In genomic region chr1:88297480-88298258, GRCm38 (mm10) we compare ENCODE assay signal across 17 mouse cellular contexts. TPM values are rescaled to one million over a fixed set of nuclear protein-coding genes. Genes with fewer than 3 reads are reported as not detected.
DNase-seq lines count a peak whose midpoint lies in the region; ATAC-seq and TF ChIP-seq lines count a peak whose summit lies in the region.
"Had no signal": no experiment of that assay in that cellular context is flagged by ENCODE, and none has a peak within 500 bp of the region (broad histone marks: within the 10 kb centered on the region; RNA-seq: fewer than 3 reads in every experiment).

No protein-coding gene starts in this region.

- no peak overlapping the region for H3K4me2 ChIP-seq in embryonic facial prominence, embryonic 14.5 days (ENCODE audit: low read depth, low read length)
- H3K4me2 ChIP-seq: embryonic facial prominence, embryonic 13.5 days; forebrain, embryonic 13.5 days had no signal

- H3K27me3 ChIP-seq in kidney, adult 2 months (replicated peaks; ENCODE audit: control insufficient read depth, insufficient read depth, low read length): no peaks in the 10 kb centered on the region
- H3K27me3 ChIP-seq in embryonic facial prominence, embryonic 14.5 days (replicated peaks; ENCODE audit: control insufficient read depth, insufficient read depth, low read length): no peaks in the 10 kb centered on the region
- H3K27me3 ChIP-seq: embryonic facial prominence, embryonic 13.5 days; forebrain, embryonic 13.5 days had no signal

- no peaks in the 10 kb centered on the region for H3K36me3 ChIP-seq in kidney, adult 2 months (ENCODE audit: control insufficient read depth, insufficient read depth, low read length)
- H3K36me3 ChIP-seq in embryonic facial prominence, embryonic 14.5 days (ENCODE audit: control insufficient read depth, insufficient read depth, low read length): no peaks in the 10 kb centered on the region
- H3K36me3 ChIP-seq: embryonic facial prominence, embryonic 13.5 days had no signal

- H3K4me1 ChIP-seq in kidney, adult 2 months (ENCODE audit: control insufficient read depth, insufficient read depth, low read length): no peaks in the 10 kb centered on the region
- no peaks in the 10 kb centered on the region for H3K4me1 ChIP-seq in embryonic facial prominence, embryonic 14.5 days (ENCODE audit: control insufficient read depth, insufficient read depth, low read length)
- H3K4me1 ChIP-seq: embryonic facial prominence, embryonic 13.5 days; forebrain, embryonic 13.5 days had no signal

- peak; percentile 10 for DNase-seq in kidney, adult 2 months
- no peak for DNase-seq in kidney, postnatal 36 days
- DNase-seq in 416B (ENCODE audit: low read depth) (peak; percentile 4), A20 (ENCODE audit: low read depth, low spot score) (peak; percentile 19)
- DNase-seq in embryonic facial prominence, embryonic 14.5 days (ENCODE audit: low spot score): peak; percentile 4
- no peak for DNase-seq in spleen, adult 18-20 months
- no peak for DNase-seq in cerebellum, postnatal 10 days
- DNase-seq in T-cell, adult 2 months (ENCODE audit: low spot score): no peak
- DNase-seq: cerebellum, adult 9-10 months; gastrocnemius, postnatal 14 days; thymus, adult 18-20 months had no signal

- H3K4me3 ChIP-seq in kidney, adult 2 months (ENCODE audit: insufficient read depth, low read depth, low read length): no peak overlapping the region
- H3K4me3 ChIP-seq in embryonic facial prominence, embryonic 14.5 days (ENCODE audit: low read depth, low read length): no peak overlapping the region
- H3K4me3 ChIP-seq: embryonic facial prominence, embryonic 13.5 days; forebrain, embryonic 13.5 days; layer of hippocampus, adult 2 months had no signal

- H3K9me3 ChIP-seq in embryonic facial prominence, embryonic 14.5 days (ENCODE audit: control insufficient read depth, low read length): peaks cover 63% of the 10 kb centered on the region

- H3K27ac ChIP-seq in kidney, adult 2 months (ENCODE audit: insufficient read depth, low read depth, low read length): no peak overlapping the region
- no peak overlapping the region for H3K27ac ChIP-seq in embryonic facial prominence, embryonic 14.5 days (replicated peaks; ENCODE audit: low read depth, low read length)
- H3K27ac ChIP-seq: embryonic facial prominence, embryonic 13.5 days; forebrain, embryonic 13.5 days; layer of hippocampus, adult 2 months had no signal

- no peak overlapping the region for H3K9ac ChIP-seq in embryonic facial prominence, embryonic 14.5 days (ENCODE audit: low read depth, low read length)
- H3K9ac ChIP-seq: embryonic facial prominence, embryonic 13.5 days; forebrain, embryonic 13.5 days had no signal

- no peak for TF ChIP-seq CTCF in kidney, adult 2 months (conservative IDR thresholded peaks at IDR 0.05; ENCODE audit: insufficient read depth, insufficient read length, low read depth, low read length)

- WGBS in kidney, adult 2 months: 67% methylated on average over 7 of the region's 7 CpGs
- 68% methylated on average over 7 of the region's 7 CpGs for WGBS in embryonic facial prominence, embryonic 14.5 days

- TF ChIP-seq POLR2A in kidney, adult 2 months (IDR thresholded peaks at IDR 0.05; ENCODE audit: low read depth, low read length): no peak

- no peak for ATAC-seq in embryonic facial prominence, embryonic 14.5 days (ENCODE audit: low read depth)
- ATAC-seq: activated CD4-positive, CD25-positive, alpha-beta regulatory T cell, adult 4 months; forebrain, embryonic 13.5 days; intestine, postnatal 0 days had no signal

RNA-seq across cellular contexts. Expression of gene Trpm8, which starts 20.2 kb away (rescaled TPM):
- not detected in 2 replicates for polyA plus RNA-seq in kidney, adult 2 months (2012; rRNA removed)
- polyA plus RNA-seq in embryonic facial prominence, embryonic 14.5 days (2014; fragmentation: Nextera tagmentation; extraction: Ambion mirVana): 0.07 TPM in 1 of 2 replicates, not detected in the other
- polyA plus RNA-seq: activated CD4-positive, CD25-positive, alpha-beta regulatory T cell, adult 4 months; embryonic facial prominence, embryonic 13.5 days; intestine, postnatal 0 days; liver, embryonic 16.5 days had no signal

RNA-seq across cellular contexts. Expression of gene Hjurp, which starts 20.2 kb away (rescaled TPM):
- polyA plus RNA-seq in kidney, adult 2 months (2012; rRNA removed): 12.8 and 14.5 TPM in 2 replicates
- polyA plus RNA-seq in embryonic facial prominence, embryonic 14.5 days (2014; fragmentation: Nextera tagmentation; extraction: Ambion mirVana): 110 and 137 TPM in 2 replicates

Comparison
In these comparisons a context has a peak if more than half of its experiments do, and no peak if none do; other contexts are left out.
1. DNase-seq: peak in kidney, adult 2 months (single experiment), 416B (single experiment), A20 (single experiment) and embryonic facial prominence, embryonic 14.5 days (single experiment); none in kidney, postnatal 36 days (0 of 2), spleen, adult 18-20 months (0 of 2), cerebellum, postnatal 10 days (0 of 2) and T-cell, adult 2 months (single experiment).